Mouse (Mus musculus) lung, adult 2 months (tissue): ENCODE results near the gene Ccdc86.

ENCODE experiments used
- CTCF ChIP-seq: fragments of 200-500 bp; IDR thresholded peaks from 2 replicates; pipeline ENCODE4 v1.5.1; 2011; ENCODE audit warnings: mild to moderate bottlenecking, low read length, control low read depth; ENCODE audit not compliant: insufficient read depth
- POLR2A ChIP-seq: fragments of 200-500 bp; IDR thresholded peaks from 2 replicates; pipeline ENCODE4 v1.6.1; 2011; ENCODE audit warnings: low read depth, mild to moderate bottlenecking, control low read depth, low read length, borderline replicate concordance; ENCODE audit errors: extremely low read depth

DNA sequence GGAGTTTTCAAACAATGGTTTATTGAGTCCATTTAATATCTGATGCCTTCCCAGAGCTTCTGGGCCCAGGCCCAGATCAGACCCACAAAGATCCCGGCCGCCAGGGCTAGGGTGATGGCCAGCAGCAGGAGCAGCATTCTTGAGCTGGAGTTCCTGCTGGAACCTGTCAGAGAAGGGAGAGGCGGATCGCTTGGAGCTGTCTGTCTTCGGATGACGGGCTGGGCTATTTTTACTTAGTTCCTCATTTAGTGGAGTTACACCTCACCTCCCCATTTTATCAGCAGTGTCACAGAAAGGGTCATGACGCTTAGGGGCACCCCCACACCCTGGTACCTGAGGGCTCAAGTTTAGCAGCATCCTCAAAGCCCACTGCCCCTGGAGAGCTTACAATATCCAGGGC lies 34.8 kb downstream of the Ccdc86 start:
- TF ChIP-seq CTCF (no peak), POLR2A (no peak)
